ENCODE assay signal across 10 mouse cellular contexts in genomic region chr4:111691057-111691543, GRCm38 (mm10). TPM values are rescaled to one million over a fixed set of nuclear protein-coding genes. Genes with fewer than 3 reads are reported as not detected.
DNase-seq lines count a peak whose midpoint lies in the region; ATAC-seq lines count a peak whose summit lies in the region.
"Had no signal": no experiment of that assay in that cellular context is flagged by ENCODE, and none has a peak within 500 bp of the region (broad histone marks: within the 10 kb centered on the region; RNA-seq: fewer than 3 reads in every experiment).

No protein-coding gene starts in this region.

- H3K4me2 ChIP-seq in forebrain, embryonic 15.5 days (replicated peaks) = no peak overlapping the region
- no peak overlapping the region for H3K4me2 ChIP-seq in neural tube, embryonic 12.5 days (replicated peaks)
- H3K4me2 ChIP-seq: liver, embryonic 15.5 days had no signal

- DNase-seq in left cerebral cortex, postnatal 10 days (ENCODE audit: extremely low spot score in 1 of 2, low spot score in 2 of 2) = peak; percentile 25 to 31
- DNase-seq in left cerebral cortex, adult 18-20 months (ENCODE audit: low spot score in 2 of 2) = no peak
- DNase-seq in brain, adult 2 months (ENCODE audit: low read depth, low spot score) = peak; percentile 45
- DNase-seq in adrenal gland, adult 2 months = no peak
- no peak for DNase-seq in urinary bladder, postnatal 10 days (ENCODE audit: low spot score)
- DNase-seq: kidney, postnatal 25 days had no signal

- H3K4me1 ChIP-seq in forebrain, embryonic 15.5 days = peaks cover 25% of the 10 kb centered on the region
- H3K4me1 ChIP-seq in neural tube, embryonic 12.5 days = peaks cover 4% of the 10 kb centered on the region; the same call in 1 of the 2 replicates

- no peaks in the 10 kb centered on the region for H3K36me3 ChIP-seq in forebrain, embryonic 15.5 days
- no peaks in the 10 kb centered on the region for H3K36me3 ChIP-seq in neural tube, embryonic 12.5 days
- H3K36me3 ChIP-seq: liver, embryonic 15.5 days had no signal

- no peak overlapping the region for H3K9ac ChIP-seq in forebrain, embryonic 15.5 days (replicated peaks)
- no peak overlapping the region for H3K9ac ChIP-seq in neural tube, embryonic 12.5 days
- H3K9ac ChIP-seq: liver, embryonic 15.5 days had no signal

- no peak overlapping the region for H3K4me3 ChIP-seq in forebrain, embryonic 15.5 days
- H3K4me3 ChIP-seq in neural tube, embryonic 12.5 days = no peak overlapping the region
- H3K4me3 ChIP-seq: liver, embryonic 15.5 days had no signal

- ATAC-seq in forebrain, embryonic 15.5 days (replicated peaks) = peak; percentile 70
- ATAC-seq in neural tube, embryonic 12.5 days (ENCODE audit: low FRiP score, low read depth) = peak; percentile 75
- ATAC-seq in erythroblast, adult 5-6 weeks (replicated peaks; ENCODE audit: low FRiP score, poor library complexity, severe bottlenecking) = no peak

- intact Hi-C loops in left cerebral cortex, postnatal 10 days (cut with DNase I) = no loop called here

- H3K9me3 ChIP-seq in forebrain, embryonic 15.5 days = no peaks in the 10 kb centered on the region
- no peaks in the 10 kb centered on the region for H3K9me3 ChIP-seq in neural tube, embryonic 12.5 days
- H3K9me3 ChIP-seq: liver, embryonic 15.5 days had no signal

- peaks cover 25% of the 10 kb centered on the region for H3K27me3 ChIP-seq in forebrain, embryonic 15.5 days
- no peaks in the 10 kb centered on the region for H3K27me3 ChIP-seq in neural tube, embryonic 12.5 days (replicated peaks)
- H3K27me3 ChIP-seq: liver, embryonic 15.5 days had no signal

- no peak overlapping the region for H3K27ac ChIP-seq in forebrain, embryonic 15.5 days (replicated peaks)
- H3K27ac ChIP-seq in neural tube, embryonic 12.5 days = no peak overlapping the region
- H3K27ac ChIP-seq: liver, embryonic 15.5 days had no signal

- 21% methylated on average over 5 of the region's 5 CpGs for WGBS in forebrain, embryonic 15.5 days
- WGBS in neural tube, embryonic 12.5 days = 42% methylated on average over 5 of the region's 5 CpGs

RNA-seq across cellular contexts. Expression of gene Spata6, which starts 28.7 kb away (rescaled TPM):
- total RNA-seq in left cerebral cortex, postnatal 10 days (2021) = 1 to 10 TPM; 5.6 to 7.3 TPM
- total RNA-seq in left cerebral cortex, adult 18-20 months (2021) = 1 to 10 TPM; 4.3 to 4.9 TPM
- 7.9 and 9.7 TPM in 2 replicates for polyA plus RNA-seq in forebrain, embryonic 15.5 days (2015; fragmentation: Nextera tagmentation; extraction: Ambion mirVana)
- 17.8 and 22.4 TPM in 2 replicates for polyA plus RNA-seq in neural tube, embryonic 12.5 days (2016; fragmentation: Nextera tagmentation; extraction: Ambion mirVana)
- 10 to 100 TPM in 1 of 2 experiments, 1 to 10 TPM in 1; 9.1 to 11.5 TPM for total RNA-seq in adrenal gland, adult 2 months (2021)
- polyA plus RNA-seq in adrenal gland, adult 2 months (2012; rRNA removed) = 56.4 and 70.4 TPM in 2 replicates
- 1.9 and 4.0 TPM in 2 replicates for total RNA-seq in erythroblast, adult 5-6 weeks (2015; ENCODE audit: low replicate concordance)
- 1.9 and 3.1 TPM in 2 replicates for total RNA-seq in erythroblast, adult 5-6 weeks (2017; ENCODE audit: low replicate concordance)

Comparison
In these comparisons a context has a peak if more than half of its experiments do, and no peak if none do; other contexts are left out.
1. DNase-seq: peak in left cerebral cortex, postnatal 10 days (2 of 2) and brain, adult 2 months (single experiment); none in left cerebral cortex, adult 18-20 months (0 of 2), adrenal gland, adult 2 months (single experiment) and urinary bladder, postnatal 10 days (single experiment).